Mouse (Mus musculus): ENCODE measurements at regions not wholly inside any gene's neighbourhood (a gene's known extent, or its start where the extent isn't known, plus 50 kb on each side); places are given as distances from the start of the nearest gene placed in this dataset.
A peak's percentile ranks its signal among the peaks of the same experiment; 100 is the strongest.

GRCm38 (mm10) chr1:88969016-88969415, 101.2 kb upstream of the Sh3bp4 start:
- H3K4me1 ChIP-seq, result peaks cover 6% of the 10 kb centered on the region; the same call in 1 of the 2 replicates
- no peak overlapping the region for H3K27ac ChIP-seq
- no peak overlapping the region for H3K9ac ChIP-seq
- no peaks in the 10 kb centered on the region for H3K36me3 ChIP-seq (ENCODE audit: poor library complexity, severe bottlenecking)
- no peaks in the 10 kb centered on the region for H3K27me3 ChIP-seq
- no peak for ATAC-seq
- H3K4me2 ChIP-seq, result no peak overlapping the region
- H3K9me3 ChIP-seq (replicated peaks), result no peaks in the 10 kb centered on the region
- H3K4me3 ChIP-seq, result no peak overlapping the region
- WGBS, result 77% methylated on average over 7 of the region's 7 CpGs

- 93% methylated on average over 3 of the region's 3 CpGs for WGBS
- ATAC-seq, result no peak
- H3K9ac ChIP-seq, result no peak overlapping the region
- H3K27me3 ChIP-seq, result no peaks in the 10 kb centered on the region
- H3K9me3 ChIP-seq (replicated peaks), result no peaks in the 10 kb centered on the region
- H3K36me3 ChIP-seq (ENCODE audit: poor library complexity, severe bottlenecking), result no peaks in the 10 kb centered on the region
- no peak overlapping the region for H3K4me3 ChIP-seq
- no peak overlapping the region for H3K27ac ChIP-seq
- H3K4me1 ChIP-seq, result peaks cover 6% of the 10 kb centered on the region; the same call in 1 of the 2 replicates
- no peak overlapping the region for H3K4me2 ChIP-seq
Measured at GRCm38 (mm10) chr1:88969630-88970029, 100.6 kb upstream of the Sh3bp4 start.

GRCm38 (mm10) chr1:88976101-88976500, 94.1 kb upstream of the Sh3bp4 start:
- Histone ChIP-seq H3K36me3 (ENCODE audit: poor library complexity, severe bottlenecking) (no peaks in the 10 kb centered on the region), H3K27ac (no peak overlapping the region), H3K4me1 (peaks cover 6% of the 10 kb centered on the region; the same call in 1 of the 2 replicates), H3K9ac (no peak overlapping the region), H3K9me3 (replicated peaks) (no peaks in the 10 kb centered on the region), H3K27me3 (no peaks in the 10 kb centered on the region), H3K4me3 (no peak overlapping the region), H3K4me2 (no peak overlapping the region)
- ATAC-seq, result no peak
- WGBS, result 95% methylated on average over 8 of the region's 8 CpGs

GRCm38 (mm10) chr1:88988011-88988695, 82.1 kb upstream of the Sh3bp4 start:
- Histone ChIP-seq H3K9ac (no peak overlapping the region), H3K36me3 (ENCODE audit: poor library complexity, severe bottlenecking) (no peaks in the 10 kb centered on the region), H3K9me3 (replicated peaks) (no peaks in the 10 kb centered on the region), H3K4me3 (no peak overlapping the region), H3K4me1 (no peaks in the 10 kb centered on the region), H3K27ac (no peak overlapping the region), H3K27me3 (no peaks in the 10 kb centered on the region), H3K4me2 (no peak overlapping the region)
- no peak for ATAC-seq

- H3K36me3 ChIP-seq (ENCODE audit: poor library complexity, severe bottlenecking), result no peaks in the 10 kb centered on the region
- no peak overlapping the region for H3K4me3 ChIP-seq
- no peak overlapping the region for H3K9ac ChIP-seq
- H3K27me3 ChIP-seq, result no peaks in the 10 kb centered on the region
- H3K9me3 ChIP-seq (replicated peaks), result no peaks in the 10 kb centered on the region
- ATAC-seq, result no peak
- H3K27ac ChIP-seq, result no peak overlapping the region
- H3K4me1 ChIP-seq, result peaks cover 22% of the 10 kb centered on the region
- WGBS, result 73% methylated on average over 12 of the region's 12 CpGs
- H3K4me2 ChIP-seq, result no peak overlapping the region
Measured at GRCm38 (mm10) chr1:88994588-88995331, 75.5 kb upstream of the Sh3bp4 start.

- no peaks in the 10 kb centered on the region for H3K27me3 ChIP-seq
- H3K27ac ChIP-seq, result 0 out of 2 replicates have a peak overlapping the region, but pooled peaks have one; percentile 42
- no peaks in the 10 kb centered on the region for H3K9me3 ChIP-seq (replicated peaks)
- ATAC-seq, result peak; percentile 72
- WGBS, result 21% methylated on average over 8 of the region's 8 CpGs
- H3K4me3 ChIP-seq, result no peak overlapping the region
- no peaks in the 10 kb centered on the region for H3K36me3 ChIP-seq (ENCODE audit: poor library complexity, severe bottlenecking)
- H3K9ac ChIP-seq, result no peak overlapping the region
- peaks cover 22% of the 10 kb centered on the region for H3K4me1 ChIP-seq
- no peak overlapping the region for H3K4me2 ChIP-seq
Measured at GRCm38 (mm10) chr1:88995945-88996344, 74.3 kb upstream of the Sh3bp4 start.

- ATAC-seq, result 0 out of 2 replicates have a peak, but pooled peaks have one; percentile 30
- 48% methylated on average over 7 of the region's 7 CpGs for WGBS
- Histone ChIP-seq H3K9me3 (replicated peaks) (no peaks in the 10 kb centered on the region), H3K4me1 (peaks cover 22% of the 10 kb centered on the region), H3K36me3 (ENCODE audit: poor library complexity, severe bottlenecking) (no peaks in the 10 kb centered on the region), H3K4me3 (no peak overlapping the region), H3K9ac (no peak overlapping the region), H3K27me3 (no peaks in the 10 kb centered on the region), H3K4me2 (no peak overlapping the region), H3K27ac (peak overlapping the region; percentile 42; the same call in 1 of the 2 replicates)
Measured at GRCm38 (mm10) chr1:88996657-88997056, 73.6 kb upstream of the Sh3bp4 start.

GRCm38 (mm10) chr1:88997847-88998246, 72.4 kb upstream of the Sh3bp4 start:
- Histone ChIP-seq H3K4me1 (peaks cover 22% of the 10 kb centered on the region), H3K9me3 (replicated peaks) (no peaks in the 10 kb centered on the region), H3K27me3 (no peaks in the 10 kb centered on the region), H3K36me3 (ENCODE audit: poor library complexity, severe bottlenecking) (no peaks in the 10 kb centered on the region), H3K27ac (no peak overlapping the region), H3K9ac (no peak overlapping the region), H3K4me2 (no peak overlapping the region), H3K4me3 (no peak overlapping the region)
- peak; percentile 66; the same call in 1 of the 2 replicates for ATAC-seq
- WGBS, result 78% methylated on average over 12 of the region's 12 CpGs

- H3K4me1 ChIP-seq, result peaks cover 4% of the 10 kb centered on the region; the same call in 1 of the 2 replicates
- no peaks in the 10 kb centered on the region for H3K27me3 ChIP-seq
- H3K4me3 ChIP-seq, result no peak overlapping the region
- ATAC-seq, result no peak
- no peaks in the 10 kb centered on the region for H3K9me3 ChIP-seq (replicated peaks)
- 89% methylated on average over 3 of the region's 3 CpGs for WGBS
- H3K36me3 ChIP-seq (ENCODE audit: poor library complexity, severe bottlenecking), result no peaks in the 10 kb centered on the region
- no peak overlapping the region for H3K4me2 ChIP-seq
- H3K27ac ChIP-seq, result no peak overlapping the region
- H3K9ac ChIP-seq, result no peak overlapping the region
Measured at GRCm38 (mm10) chr1:89002326-89002725, 67.9 kb upstream of the Sh3bp4 start.

GRCm38 (mm10) chr1:89003752-89004151, 66.5 kb upstream of the Sh3bp4 start:
- H3K36me3 ChIP-seq (ENCODE audit: poor library complexity, severe bottlenecking), result no peaks in the 10 kb centered on the region
- no peak overlapping the region for H3K4me3 ChIP-seq
- H3K27me3 ChIP-seq, result no peaks in the 10 kb centered on the region
- no peak for ATAC-seq
- no peak overlapping the region for H3K9ac ChIP-seq
- peaks cover 4% of the 10 kb centered on the region; the same call in 1 of the 2 replicates for H3K4me1 ChIP-seq
- no peak overlapping the region for H3K27ac ChIP-seq
- H3K4me2 ChIP-seq, result no peak overlapping the region
- H3K9me3 ChIP-seq (replicated peaks), result no peaks in the 10 kb centered on the region
- WGBS, result 36% methylated on average over 2 of the region's 2 CpGs

GRCm38 (mm10) chr1:89007476-89007875, 62.7 kb upstream of the Sh3bp4 start:
- Histone ChIP-seq H3K4me2 (no peak overlapping the region), H3K36me3 (ENCODE audit: poor library complexity, severe bottlenecking) (no peaks in the 10 kb centered on the region), H3K4me3 (no peak overlapping the region), H3K27me3 (no peaks in the 10 kb centered on the region), H3K9ac (no peak overlapping the region), H3K27ac (no peak overlapping the region; the same call in 1 of the 2 replicates), H3K4me1 (peaks cover 7% of the 10 kb centered on the region), H3K9me3 (replicated peaks) (no peaks in the 10 kb centered on the region)
- ATAC-seq, result peak; percentile 48; the same call in 1 of the 2 replicates
- WGBS, result 78% methylated on average over 7 of the region's 7 CpGs

GRCm38 (mm10) chr1:89010170-89010569, 60.0 kb upstream of the Sh3bp4 start:
- 88% methylated on average over 2 of the region's 2 CpGs for WGBS
- no peak overlapping the region for H3K4me3 ChIP-seq
- H3K27ac ChIP-seq, result no peak overlapping the region
- H3K27me3 ChIP-seq, result no peaks in the 10 kb centered on the region
- H3K9ac ChIP-seq, result no peak overlapping the region
- H3K9me3 ChIP-seq (replicated peaks), result no peaks in the 10 kb centered on the region
- no peak for ATAC-seq
- no peak overlapping the region for H3K4me2 ChIP-seq
- H3K36me3 ChIP-seq (ENCODE audit: poor library complexity, severe bottlenecking), result no peaks in the 10 kb centered on the region
- H3K4me1 ChIP-seq, result peaks cover 7% of the 10 kb centered on the region; the same call in 1 of the 2 replicates

All from forebrain, embryonic 13.5 days (tissue).